Mouse (Mus musculus) MEL (cell line): Measurements from ENCODE around the gene Gas2. TPM values are rescaled to one million over a fixed set of nuclear protein-coding genes. Genes with fewer than 3 reads are reported as not detected.

Experiments used
- DNase-seq: peaks from one replicate; pipeline ENCODE4 v3.0.0; 2011; ENCODE audit warnings: low read depth, low spot score
- H3K27ac ChIP-seq: 2 replicates; pipeline ENCODE4 v1.5.1; 2012; ENCODE audit warnings: low read depth, mild to moderate bottlenecking, control low read depth, low read length, moderate library complexity; ENCODE audit not compliant: control insufficient read depth
- H3K27me3 ChIP-seq, 2 experiments: fragments of 150-350 bp in 1 of 2; sonication (generic) in 1 of 2; 2 replicates each; pipeline ENCODE4 v1.6.1; 2012; ENCODE audit warnings: low read length in 2 of 2, mild to moderate bottlenecking in 2 of 2, improper control_type of control experiment in 1 of 2, moderate library complexity in 1 of 2; ENCODE audit not compliant: insufficient read depth in 2 of 2, control insufficient read depth in 1 of 2
- H3K36me3 ChIP-seq, 2 experiments: 2 replicates each; pipeline ENCODE4 v1.6.1; 2012 to 2014; ENCODE audit warnings: low read length in 2 of 2, improper control_type of control experiment in 1 of 2, inconsistent platforms in 1 of 2, mild to moderate bottlenecking in 1 of 2; ENCODE audit not compliant: insufficient read depth in 2 of 2, control insufficient read depth in 1 of 2
- H3K4me1 ChIP-seq, 2 experiments: fragments of 150-350 bp in 1 of 2; sonication (generic) in 1 of 2; 2 replicates each; pipeline ENCODE4 v1.6.1; 2012; ENCODE audit warnings: low read length in 2 of 2, improper control_type of control experiment in 1 of 2, mild to moderate bottlenecking in 1 of 2; ENCODE audit not compliant: insufficient read depth in 2 of 2, control insufficient read depth in 1 of 2
- H3K4me3 ChIP-seq, 2 experiments: fragments of 150-350 bp in 1 of 2; sonication (generic) in 1 of 2; 2 replicates each; pipeline ENCODE4 v1.5.1; 2012; ENCODE audit warnings: low read depth in 2 of 2, low read length in 2 of 2, mild to moderate bottlenecking in 2 of 2, moderate library complexity in 2 of 2, control low read depth in 1 of 2, improper control_type of control experiment in 1 of 2; ENCODE audit not compliant: control insufficient read depth in 1 of 2, insufficient read depth in 1 of 2
- H3K79me2 ChIP-seq: 2 replicates; pipeline ENCODE4 v1.6.1; 2012; ENCODE audit warnings: mild to moderate bottlenecking, low read length, moderate library complexity; ENCODE audit not compliant: control insufficient read depth, poor library complexity, insufficient read depth
- H3K9ac ChIP-seq: 2 replicates; pipeline ENCODE4 v1.6.1; 2012; ENCODE audit warnings: low read depth, mild to moderate bottlenecking, control low read depth, low read length, moderate library complexity; ENCODE audit not compliant: control insufficient read depth, poor library complexity, severe bottlenecking
- H3K9me3 ChIP-seq: fragments of 150-350 bp; sonication (generic); replicated peaks from 2 replicates; pipeline ENCODE4 v1.6.1; 2012; ENCODE audit warnings: mild to moderate bottlenecking, low read length, improper control_type of control experiment, moderate library complexity; ENCODE audit not compliant: insufficient read depth
- CHD1 ChIP-seq: IDR thresholded peaks from 2 replicates; pipeline ENCODE4 v1.6.1; 2012; ENCODE audit warnings: low read depth, mild to moderate bottlenecking, inconsistent platforms, low read length, improper control_type of control experiment
- CHD2 ChIP-seq: IDR thresholded peaks from 2 replicates; pipeline ENCODE4 v1.6.1; 2011; ENCODE audit warnings: low read length, improper control_type of control experiment
- E2F4 ChIP-seq: IDR thresholded peaks from 2 replicates; pipeline ENCODE4 v1.6.1; 2011; ENCODE audit warnings: low read depth, low read length, improper control_type of control experiment, borderline replicate concordance
- EP300 ChIP-seq, 2 experiments: IDR thresholded peaks; 2 replicates each; pipeline ENCODE4 v1.6.1; 2011; ENCODE audit warnings: improper control_type of control experiment in 2 of 2, low read length in 2 of 2, low read depth in 1 of 2, mild to moderate bottlenecking in 1 of 2
- GABPA ChIP-seq: IDR thresholded peaks from 2 replicates; pipeline ENCODE4 v1.6.1; 2012; ENCODE audit warnings: low read depth, mild to moderate bottlenecking, inconsistent platforms, low read length, improper control_type of control experiment, moderate library complexity
- GATA1 ChIP-seq: IDR thresholded peaks from 2 replicates; pipeline ENCODE4 v1.6.1; 2011; ENCODE audit warnings: low read depth, low read length, improper control_type of control experiment
- MAFK ChIP-seq: IDR thresholded peaks from 2 replicates; pipeline ENCODE4 v1.6.1; 2011; ENCODE audit warnings: low read depth, mild to moderate bottlenecking, low read length, improper control_type of control experiment, borderline replicate concordance
- MAX ChIP-seq: IDR thresholded peaks from 2 replicates; pipeline ENCODE4 v1.6.1; 2011; ENCODE audit warnings: low read length, improper control_type of control experiment
- MXI1 ChIP-seq: IDR thresholded peaks from 2 replicates; pipeline ENCODE4 v1.6.1; 2011; ENCODE audit warnings: mild to moderate bottlenecking, low read depth, low read length, improper control_type of control experiment
- NELFE ChIP-seq: IDR thresholded peaks from 2 replicates; pipeline ENCODE4 v1.6.1; 2011; ENCODE audit warnings: low read depth, low read length, improper control_type of control experiment
- NRF1 ChIP-seq: IDR thresholded peaks from 2 replicates; pipeline ENCODE4 v1.6.1; 2014; ENCODE audit warnings: low read depth, mild to moderate bottlenecking, inconsistent platforms, low read length, improper control_type of control experiment, moderate library complexity; ENCODE audit not compliant: poor library complexity, insufficient read depth, severe bottlenecking
- POLR2A ChIP-seq, 2 experiments: IDR thresholded peaks; 2 replicates each; pipeline ENCODE4 v1.6.1; 2011 to 2012; ENCODE audit warnings: low read length in 2 of 2, mild to moderate bottlenecking in 2 of 2, control low read depth in 1 of 2, improper control_type of control experiment in 1 of 2, low read depth in 1 of 2, moderate library complexity in 1 of 2; ENCODE audit not compliant: control insufficient read depth in 1 of 2, insufficient read depth in 1 of 2, poor library complexity in 1 of 2
- POLR2AphosphoS5 ChIP-seq: IDR thresholded peaks from 2 replicates; pipeline ENCODE4 v1.6.1; 2012; ENCODE audit warnings: low read depth, borderline replicate concordance, mild to moderate bottlenecking, inconsistent platforms, low read length, moderate library complexity, mixed read lengths
- RAD21 ChIP-seq: IDR thresholded peaks from 2 replicates; pipeline ENCODE4 v1.6.1; 2011; ENCODE audit warnings: mild to moderate bottlenecking, low read depth, low read length, improper control_type of control experiment
- SIN3A ChIP-seq: IDR thresholded peaks from 2 replicates; pipeline ENCODE4 v1.6.1; 2012; ENCODE audit warnings: low read length, improper control_type of control experiment, inconsistent platforms
- TAL1 ChIP-seq: IDR thresholded peaks from 2 replicates; pipeline ENCODE4 v1.6.1; 2012; ENCODE audit warnings: mild to moderate bottlenecking, inconsistent platforms, low read length, moderate library complexity, mixed read lengths
- TBP ChIP-seq: IDR thresholded peaks from 2 replicates; pipeline ENCODE4 v1.8.0; 2011; ENCODE audit warnings: low read depth, low read length, improper control_type of control experiment
- UBTF ChIP-seq: IDR thresholded peaks from 2 replicates; pipeline ENCODE4 v1.6.1; 2012; ENCODE audit warnings: low read depth, mild to moderate bottlenecking, inconsistent platforms, low read length, improper control_type of control experiment, moderate library complexity, borderline replicate concordance; ENCODE audit not compliant: insufficient read depth
- ZKSCAN1 ChIP-seq: IDR thresholded peaks from 2 replicates; pipeline ENCODE4 v1.6.1; 2012; ENCODE audit warnings: low read depth, mild to moderate bottlenecking, inconsistent platforms, low read length, improper control_type of control experiment, moderate library complexity
- ZMIZ1 ChIP-seq: IDR thresholded peaks from 2 replicates; pipeline ENCODE4 v1.6.1; 2012; ENCODE audit warnings: low read depth, mild to moderate bottlenecking, inconsistent platforms, low read length, improper control_type of control experiment, moderate library complexity
- polyA plus RNA-seq, 2 experiments: library from polyadenylated mRNA; stranded (reverse) in 1 of 2; unstranded in 1 of 2; fragments of >175 nt in 1 of 2; fragments of >200 nt in 1 of 2; gene quantifications; 2 replicates each; pipeline versions ENCODE4 v1.2.1 to v1.2.4; 2012; ENCODE audit warnings: low replicate concordance in 2 of 2, low read depth in 1 of 2; ENCODE audit not compliant: insufficient read length in 2 of 2, insufficient read depth in 1 of 2, missing spikeins in 1 of 2
- total RNA-seq: library from RNA; depleted of rRNA; stranded (reverse); fragments of 300-350 nt; gene quantifications from 2 replicates; pipeline ENCODE4 v1.2.3, GENCODE M21; 2012

Gene Gas2
- total and polyA plus RNA-seq, 3 experiments = 10.8 to 21.2 TPM; not detected in 1

DNA sequence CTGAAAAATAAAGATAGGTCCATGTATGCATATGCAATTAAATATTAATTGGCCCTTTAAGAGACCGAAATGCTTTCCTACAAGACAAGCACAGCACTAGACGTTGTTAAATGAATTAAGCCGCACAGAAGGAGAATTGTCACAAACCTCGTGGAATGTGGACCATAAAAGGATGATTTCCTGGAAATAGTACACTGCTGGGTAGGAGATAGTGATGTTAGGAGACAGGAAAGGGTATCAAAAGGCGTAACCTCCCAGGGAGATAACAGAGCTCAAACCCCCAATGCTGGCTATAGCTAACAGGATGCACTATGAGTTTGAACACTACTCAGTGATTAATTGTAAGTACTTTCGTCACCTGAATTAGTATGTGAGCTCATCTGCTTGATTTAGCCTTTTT lies 10.9 kb upstream of the Gas2 start:
- Histone ChIP-seq H3K27me3 (no peaks in the 10 kb centered on the region), H3K36me3 (peaks cover 0 to 2% of the 10 kb centered on the region in 2 experiments; a peak in 1 of 4 replicates), H3K79me2 (no peaks in the 10 kb centered on the region), H3K4me3 (no peak overlapping the region), H3K4me1 (no peaks in the 10 kb centered on the region), H3K9ac (no peak overlapping the region), H3K9me3 (no peaks in the 10 kb centered on the region), H3K27ac (no peak overlapping the region)
- no peak for TF ChIP-seq MAFK
- no peak for TF ChIP-seq UBTF
- no peak for TF ChIP-seq TBP
- TF ChIP-seq EP300 (IDR thresholded peaks at IDR 0.05; ENCODE audit: low read depth in 1 of 2, low read length in 2 of 2) = no peak
- no peak for TF ChIP-seq SIN3A
- TF ChIP-seq RAD21 = no peak
- no peak for TF ChIP-seq CHD2
- no peak for TF ChIP-seq CHD1
- no peak for TF ChIP-seq NRF1
- no peak for TF ChIP-seq GATA1
- TF ChIP-seq MXI1 = no peak
- DNase-seq = no peak

DNA sequence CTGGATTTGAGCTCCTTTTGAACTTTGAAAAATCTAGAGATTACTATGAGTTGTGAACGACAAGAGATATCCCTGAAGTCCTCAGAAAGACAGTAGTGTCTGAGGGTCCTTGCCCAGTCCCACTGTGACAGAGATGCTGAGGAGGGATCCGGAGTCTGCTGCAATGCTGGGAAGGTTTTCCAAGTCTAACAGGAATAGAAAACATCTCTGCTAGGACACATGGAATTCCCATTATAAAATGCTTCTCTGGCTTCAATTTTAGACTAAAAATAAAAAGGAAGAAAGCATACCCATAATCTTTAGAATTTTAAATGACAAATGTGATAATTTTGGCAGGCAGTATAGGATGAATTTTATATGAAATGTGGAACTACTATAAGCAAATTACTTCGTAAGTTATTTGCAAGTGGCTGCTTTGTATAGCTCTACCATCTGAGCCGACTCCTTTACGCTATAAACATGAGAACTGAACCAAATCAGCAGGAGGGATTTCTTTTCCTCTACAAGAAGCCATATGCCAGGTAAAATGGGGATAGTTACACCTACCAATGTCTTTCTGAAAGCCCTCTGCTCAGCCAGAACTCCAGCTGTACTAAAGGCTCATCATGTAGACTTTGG lies 9.8 kb upstream of the Gas2 start:
- peaks cover 0 to 2% of the 10 kb centered on the region in 2 experiments; a peak in 1 of 4 replicates for H3K36me3 ChIP-seq
- H3K9me3 ChIP-seq = no peaks in the 10 kb centered on the region
- H3K27ac ChIP-seq = no peak overlapping the region
- TF ChIP-seq POLR2AphosphoS5 = no peak
- TF ChIP-seq UBTF = no peak
- no peak for TF ChIP-seq E2F4
- TF ChIP-seq TAL1 = no peak
- no peak for TF ChIP-seq ZKSCAN1
- no peak for TF ChIP-seq NELFE
- TF ChIP-seq CHD1 = no peak
- no peak for TF ChIP-seq POLR2A (IDR thresholded peaks at IDR 0.05; ENCODE audit: control insufficient read depth in 1 of 2, insufficient read depth in 1 of 2, low read depth in 1 of 2, low read length in 2 of 2, poor library complexity in 1 of 2)
- no peak for TF ChIP-seq EP300 (IDR thresholded peaks at IDR 0.05; ENCODE audit: low read depth in 1 of 2, low read length in 2 of 2)
- no peak for TF ChIP-seq TBP
- TF ChIP-seq RAD21 = no peak
- no peak for TF ChIP-seq MAX
- TF ChIP-seq GABPA = no peak
- TF ChIP-seq ZMIZ1 = no peak
- no peak for DNase-seq
- H3K9ac ChIP-seq = no peak overlapping the region
- H3K4me1 ChIP-seq = no peaks in the 10 kb centered on the region
- no peaks in the 10 kb centered on the region for H3K27me3 ChIP-seq
- no peak overlapping the region for H3K4me3 ChIP-seq
- no peaks in the 10 kb centered on the region; the same call in 1 of the 2 replicates for H3K79me2 ChIP-seq
